Mouse (Mus musculus) MEL (cell line): ENCODE data around the gene Plin4. TPM values are rescaled to one million over a fixed set of nuclear protein-coding genes. Genes with fewer than 3 reads are reported as not detected.
A peak's percentile ranks its signal among the peaks of the same experiment; 100 is the strongest.
"Not testable (repeated sequence)": the region's sequence is repeated elsewhere in the genome, so short reads cannot be mapped to it uniquely, and the experiment has no call there.

Experiments used
- DNase-seq: peaks from one replicate; pipeline ENCODE4 v3.0.0; 2011; ENCODE audit warnings: low read depth, low spot score
- H3K27ac ChIP-seq: 2 replicates; pipeline ENCODE4 v1.5.1; 2012; ENCODE audit warnings: low read depth, mild to moderate bottlenecking, control low read depth, low read length, moderate library complexity; ENCODE audit not compliant: control insufficient read depth
- H3K27me3 ChIP-seq, 2 experiments: fragments of 150-350 bp in 1 of 2; sonication (generic) in 1 of 2; 2 replicates each; pipeline ENCODE4 v1.6.1; 2012; ENCODE audit warnings: low read length in 2 of 2, mild to moderate bottlenecking in 2 of 2, improper control_type of control experiment in 1 of 2, moderate library complexity in 1 of 2; ENCODE audit not compliant: insufficient read depth in 2 of 2, control insufficient read depth in 1 of 2
- H3K36me3 ChIP-seq, 2 experiments: 2 replicates each; pipeline ENCODE4 v1.6.1; 2012 to 2014; ENCODE audit warnings: low read length in 2 of 2, improper control_type of control experiment in 1 of 2, inconsistent platforms in 1 of 2, mild to moderate bottlenecking in 1 of 2; ENCODE audit not compliant: insufficient read depth in 2 of 2, control insufficient read depth in 1 of 2
- H3K4me1 ChIP-seq, 2 experiments: fragments of 150-350 bp in 1 of 2; sonication (generic) in 1 of 2; 2 replicates each; pipeline ENCODE4 v1.6.1; 2012; ENCODE audit warnings: low read length in 2 of 2, improper control_type of control experiment in 1 of 2, mild to moderate bottlenecking in 1 of 2; ENCODE audit not compliant: insufficient read depth in 2 of 2, control insufficient read depth in 1 of 2
- H3K4me3 ChIP-seq, 2 experiments: fragments of 150-350 bp in 1 of 2; sonication (generic) in 1 of 2; 2 replicates each; pipeline ENCODE4 v1.5.1; 2012; ENCODE audit warnings: low read depth in 2 of 2, low read length in 2 of 2, mild to moderate bottlenecking in 2 of 2, moderate library complexity in 2 of 2, control low read depth in 1 of 2, improper control_type of control experiment in 1 of 2; ENCODE audit not compliant: control insufficient read depth in 1 of 2, insufficient read depth in 1 of 2
- H3K79me2 ChIP-seq: 2 replicates; pipeline ENCODE4 v1.6.1; 2012; ENCODE audit warnings: mild to moderate bottlenecking, low read length, moderate library complexity; ENCODE audit not compliant: control insufficient read depth, poor library complexity, insufficient read depth
- H3K9ac ChIP-seq: 2 replicates; pipeline ENCODE4 v1.6.1; 2012; ENCODE audit warnings: low read depth, mild to moderate bottlenecking, control low read depth, low read length, moderate library complexity; ENCODE audit not compliant: control insufficient read depth, poor library complexity, severe bottlenecking
- H3K9me3 ChIP-seq: fragments of 150-350 bp; sonication (generic); replicated peaks from 2 replicates; pipeline ENCODE4 v1.6.1; 2012; ENCODE audit warnings: mild to moderate bottlenecking, low read length, improper control_type of control experiment, moderate library complexity; ENCODE audit not compliant: insufficient read depth
- BHLHE40 ChIP-seq: IDR thresholded peaks from 2 replicates; pipeline ENCODE4 v1.6.1; 2012; ENCODE audit warnings: low read depth, mild to moderate bottlenecking, inconsistent platforms, low read length, improper control_type of control experiment, borderline replicate concordance
- CHD1 ChIP-seq: IDR thresholded peaks from 2 replicates; pipeline ENCODE4 v1.6.1; 2012; ENCODE audit warnings: low read depth, mild to moderate bottlenecking, inconsistent platforms, low read length, improper control_type of control experiment
- CTCF ChIP-seq, 3 experiments: IDR thresholded peaks in 2 of 3; conservative IDR thresholded peaks in 1 of 3; 2 replicates each; pipeline ENCODE4 v1.5.1; 2011 to 2012; ENCODE audit warnings: low read length in 3 of 3, low read depth in 2 of 3, mild to moderate bottlenecking in 2 of 3, improper control_type of control experiment in 1 of 3, inconsistent platforms in 1 of 3, mixed read lengths in 1 of 3, moderate library complexity in 1 of 3; ENCODE audit not compliant: control insufficient read depth in 1 of 3, insufficient read depth in 1 of 3, poor library complexity in 1 of 3, severe bottlenecking in 1 of 3
- E2F4 ChIP-seq: IDR thresholded peaks from 2 replicates; pipeline ENCODE4 v1.6.1; 2011; ENCODE audit warnings: low read depth, low read length, improper control_type of control experiment, borderline replicate concordance
- ELF1 ChIP-seq: IDR thresholded peaks from 2 replicates; pipeline ENCODE4 v1.6.1; 2014; ENCODE audit warnings: low read depth, mild to moderate bottlenecking, inconsistent platforms, low read length, improper control_type of control experiment, moderate library complexity
- EP300 ChIP-seq, 2 experiments: IDR thresholded peaks; 2 replicates each; pipeline ENCODE4 v1.6.1; 2011; ENCODE audit warnings: improper control_type of control experiment in 2 of 2, low read length in 2 of 2, low read depth in 1 of 2, mild to moderate bottlenecking in 1 of 2
- ETS1 ChIP-seq: IDR thresholded peaks from 2 replicates; pipeline ENCODE4 v1.6.1; 2012; ENCODE audit warnings: low read depth, mild to moderate bottlenecking, inconsistent platforms, low read length, improper control_type of control experiment, moderate library complexity
- GATA1 ChIP-seq: IDR thresholded peaks from 2 replicates; pipeline ENCODE4 v1.6.1; 2011; ENCODE audit warnings: low read depth, low read length, improper control_type of control experiment
- HCFC1 ChIP-seq: IDR thresholded peaks from 2 replicates; pipeline ENCODE4 v1.6.1; 2012; ENCODE audit warnings: low read depth, mild to moderate bottlenecking, inconsistent platforms, low read length, improper control_type of control experiment, moderate library complexity
- JUND ChIP-seq: IDR thresholded peaks from 2 replicates; pipeline ENCODE4 v1.6.1; 2011; ENCODE audit warnings: low read depth, mild to moderate bottlenecking, improper control_type of control experiment, low read length
- MAFK ChIP-seq: IDR thresholded peaks from 2 replicates; pipeline ENCODE4 v1.6.1; 2011; ENCODE audit warnings: low read depth, mild to moderate bottlenecking, low read length, improper control_type of control experiment, borderline replicate concordance
- MXI1 ChIP-seq: IDR thresholded peaks from 2 replicates; pipeline ENCODE4 v1.6.1; 2011; ENCODE audit warnings: mild to moderate bottlenecking, low read depth, low read length, improper control_type of control experiment
- MYB ChIP-seq: IDR thresholded peaks from 2 replicates; pipeline ENCODE4 v1.6.1; 2011; ENCODE audit warnings: mild to moderate bottlenecking, low read depth, low read length, improper control_type of control experiment
- MYC ChIP-seq: IDR thresholded peaks from 2 replicates; pipeline ENCODE4 v1.6.1; 2011; ENCODE audit warnings: low read depth, mild to moderate bottlenecking, low read length, improper control_type of control experiment, moderate library complexity
- NRF1 ChIP-seq: IDR thresholded peaks from 2 replicates; pipeline ENCODE4 v1.6.1; 2014; ENCODE audit warnings: low read depth, mild to moderate bottlenecking, inconsistent platforms, low read length, improper control_type of control experiment, moderate library complexity; ENCODE audit not compliant: poor library complexity, insufficient read depth, severe bottlenecking
- POLR2AphosphoS2 ChIP-seq: IDR thresholded peaks from 2 replicates; pipeline ENCODE4 v1.6.1; 2011; ENCODE audit warnings: low read length, improper control_type of control experiment
- RAD21 ChIP-seq: IDR thresholded peaks from 2 replicates; pipeline ENCODE4 v1.6.1; 2011; ENCODE audit warnings: mild to moderate bottlenecking, low read depth, low read length, improper control_type of control experiment
- RCOR1 ChIP-seq: IDR thresholded peaks from 2 replicates; pipeline ENCODE4 v1.6.1; 2012; ENCODE audit warnings: low read depth, mild to moderate bottlenecking, inconsistent platforms, low read length, improper control_type of control experiment
- SIN3A ChIP-seq: IDR thresholded peaks from 2 replicates; pipeline ENCODE4 v1.6.1; 2012; ENCODE audit warnings: low read length, improper control_type of control experiment, inconsistent platforms
- SMC3 ChIP-seq: IDR thresholded peaks from 2 replicates; pipeline ENCODE4 v1.6.1; 2011; ENCODE audit warnings: low read depth, low read length, improper control_type of control experiment
- TBP ChIP-seq: IDR thresholded peaks from 2 replicates; pipeline ENCODE4 v1.8.0; 2011; ENCODE audit warnings: low read depth, low read length, improper control_type of control experiment
- TCF12 ChIP-seq: IDR thresholded peaks from 2 replicates; pipeline ENCODE4 v1.6.1; 2014; ENCODE audit warnings: low read depth, mild to moderate bottlenecking, inconsistent platforms, low read length, improper control_type of control experiment, moderate library complexity
- UBTF ChIP-seq: IDR thresholded peaks from 2 replicates; pipeline ENCODE4 v1.6.1; 2012; ENCODE audit warnings: low read depth, mild to moderate bottlenecking, inconsistent platforms, low read length, improper control_type of control experiment, moderate library complexity, borderline replicate concordance; ENCODE audit not compliant: insufficient read depth
- USF1 ChIP-seq: IDR thresholded peaks from 2 replicates; pipeline ENCODE4 v1.6.1; 2014; ENCODE audit warnings: low read depth, mild to moderate bottlenecking, inconsistent platforms, low read length, improper control_type of control experiment, moderate library complexity
- USF2 ChIP-seq, 2 experiments: IDR thresholded peaks; 2 replicates each; pipeline ENCODE4 v1.6.1; 2011 to 2012; ENCODE audit warnings: improper control_type of control experiment in 2 of 2, low read length in 2 of 2, borderline replicate concordance in 1 of 2, inconsistent platforms in 1 of 2, low read depth in 1 of 2, mild to moderate bottlenecking in 1 of 2; ENCODE audit not compliant: insufficient read depth in 1 of 2
- ZKSCAN1 ChIP-seq: IDR thresholded peaks from 2 replicates; pipeline ENCODE4 v1.6.1; 2012; ENCODE audit warnings: low read depth, mild to moderate bottlenecking, inconsistent platforms, low read length, improper control_type of control experiment, moderate library complexity
- ZMIZ1 ChIP-seq: IDR thresholded peaks from 2 replicates; pipeline ENCODE4 v1.6.1; 2012; ENCODE audit warnings: low read depth, mild to moderate bottlenecking, inconsistent platforms, low read length, improper control_type of control experiment, moderate library complexity
- polyA plus RNA-seq, 2 experiments: library from polyadenylated mRNA; stranded (reverse) in 1 of 2; unstranded in 1 of 2; fragments of >175 nt in 1 of 2; fragments of >200 nt in 1 of 2; gene quantifications; 2 replicates each; pipeline versions ENCODE4 v1.2.1 to v1.2.4; 2012; ENCODE audit warnings: low replicate concordance in 2 of 2, low read depth in 1 of 2; ENCODE audit not compliant: insufficient read length in 2 of 2, insufficient read depth in 1 of 2, missing spikeins in 1 of 2
- total RNA-seq: library from RNA; depleted of rRNA; stranded (reverse); fragments of 300-350 nt; gene quantifications from 2 replicates; pipeline ENCODE4 v1.2.3, GENCODE M21; 2012

The Plin4 gene
- total and polyA plus RNA-seq, 3 experiments = 0.07 to 0.08 TPM; not detected in 1

DNA sequence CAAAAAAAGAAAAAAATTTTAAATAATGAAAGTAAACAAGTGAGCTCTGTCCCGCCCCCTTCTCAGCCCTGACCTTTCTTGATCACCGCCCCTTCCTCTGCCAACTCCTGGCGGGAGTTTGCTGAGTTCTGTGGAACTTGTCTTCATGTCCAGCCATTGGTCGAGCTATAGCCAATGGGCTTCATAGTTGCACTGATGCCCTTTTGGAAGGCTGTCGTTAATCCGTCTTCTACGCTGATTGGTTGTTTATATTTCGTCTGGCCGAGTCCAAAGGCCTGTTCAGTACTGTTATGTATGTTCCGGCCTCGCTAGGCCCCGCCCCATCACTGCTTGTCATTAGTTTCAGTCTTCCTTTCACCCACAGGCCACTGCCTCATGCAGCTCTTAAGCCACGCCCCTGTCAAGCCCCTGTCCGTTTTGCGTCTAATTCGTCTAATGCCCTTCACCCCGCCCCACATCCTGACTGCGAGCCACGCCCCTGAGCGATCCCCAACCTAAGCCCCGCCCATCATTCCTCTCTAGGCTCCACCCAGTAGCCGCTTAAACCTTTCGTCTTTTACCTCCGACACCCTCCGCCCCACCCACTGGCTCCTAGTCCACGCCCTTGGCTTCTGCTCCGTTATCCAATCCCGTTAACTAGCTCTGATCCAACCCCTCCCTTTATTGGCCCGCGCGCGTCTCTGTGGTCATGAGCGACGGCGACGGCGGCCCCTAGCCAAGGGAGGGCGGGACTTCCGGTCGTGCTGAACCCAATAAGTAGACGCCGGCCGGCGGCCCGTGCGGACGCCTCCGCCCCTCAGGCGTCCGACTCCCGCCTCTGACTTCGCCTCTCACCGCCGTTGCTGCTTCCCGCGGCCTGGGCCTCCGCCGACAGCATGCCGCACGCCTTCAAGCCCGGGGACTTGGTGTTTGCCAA, 30.5 kb downstream of the Plin4 start, which contains the start of gene Hdgfl2 (continued):
- TF ChIP-seq UBTF = no peak

DNA sequence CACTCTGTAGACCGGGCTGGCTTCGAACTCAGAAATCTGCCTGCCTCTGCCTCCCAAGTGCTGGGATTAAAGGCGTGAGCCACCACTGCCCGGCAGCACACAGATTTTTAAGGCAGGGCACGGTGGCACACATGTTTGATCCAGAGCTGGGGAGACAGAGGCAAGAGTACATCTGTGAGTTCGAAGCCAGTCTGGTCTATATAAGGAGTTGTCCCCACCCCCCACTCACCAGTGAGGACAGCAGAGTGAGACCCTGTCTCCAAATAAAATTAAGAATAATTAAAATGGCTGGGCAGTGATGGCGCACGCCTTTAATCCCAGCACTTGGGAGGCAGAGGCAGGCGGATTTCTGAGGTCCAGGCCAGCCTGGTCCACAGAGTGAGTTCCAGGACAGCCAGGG, 31.2 kb downstream of the Plin4 start:
- Histone ChIP-seq H3K27ac (peak overlapping the region; percentile 10; the same call in 1 of the 2 replicates), H3K4me3 (peak overlapping the region; percentile 34 to 46), H3K4me1 (peaks cover 0 to 24% of the 10 kb centered on the region in 2 experiments; a peak in 3 of 4 replicates), H3K79me2 (peaks cover 19% of the 10 kb centered on the region), H3K9ac (peak overlapping the region; percentile 33; the same call in 1 of the 2 replicates)
- DNase-seq, H3K36me3 ChIP-seq, H3K9me3 ChIP-seq, H3K27me3 ChIP-seq: not testable (repeated sequence)

DNA sequence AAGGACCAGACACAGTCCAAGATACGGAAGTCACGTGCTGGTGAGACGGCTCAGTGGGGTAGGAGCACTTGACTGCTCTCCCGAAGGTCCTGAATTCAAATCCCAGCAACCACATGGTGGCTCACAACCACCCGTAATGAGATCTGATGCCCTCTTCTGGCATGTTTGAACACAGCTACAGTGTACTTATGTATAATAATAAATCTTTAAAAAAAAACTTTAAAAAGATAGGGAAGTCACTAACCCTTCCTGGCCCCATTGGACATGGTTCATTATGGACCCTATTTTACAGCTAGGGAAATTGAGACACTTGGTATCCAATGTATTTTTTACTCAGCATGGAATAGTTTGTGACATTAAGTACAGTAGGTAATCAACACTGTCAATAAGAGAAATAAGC, 32.1 kb downstream of the Plin4 start:
- no peak for DNase-seq
- H3K36me3 ChIP-seq = peaks cover 0 to 10% of the 10 kb centered on the region in 2 experiments; a peak in 2 of 4 replicates
- no peak overlapping the region for H3K4me3 ChIP-seq
- no peaks in the 10 kb centered on the region for H3K9me3 ChIP-seq
- no peak overlapping the region for H3K9ac ChIP-seq
- H3K27me3 ChIP-seq = no peaks in the 10 kb centered on the region
- H3K4me1 ChIP-seq = peaks cover 0 to 24% of the 10 kb centered on the region in 2 experiments; a peak in 3 of 4 replicates
- no peak overlapping the region for H3K27ac ChIP-seq
- peaks cover 19% of the 10 kb centered on the region for H3K79me2 ChIP-seq
- TF ChIP-seq ZMIZ1 (no peak), E2F4 (no peak), CHD1 (no peak), USF1 (peak; percentile 69; the same call in 1 of the 2 replicates), MXI1 (no peak), RCOR1 (no peak), USF2 (IDR thresholded peaks at IDR 0.05; ENCODE audit: borderline replicate concordance in 1 of 2, insufficient read depth in 1 of 2, low read depth in 1 of 2, low read length in 2 of 2) (no peak), MAFK (no peak), EP300 (IDR thresholded peaks at IDR 0.05; ENCODE audit: low read depth in 1 of 2, low read length in 2 of 2) (no peak), TBP (no peak), GATA1 (no peak), POLR2AphosphoS2 (no peak), SIN3A (no peak; the same call in 1 of the 2 replicates), ETS1 (no peak), NRF1 (no peak), ZKSCAN1 (no peak), BHLHE40 (peak; percentile 17; the same call in 1 of the 2 replicates), UBTF (no peak), RAD21 (no peak), CTCF (IDR thresholded peaks at IDR 0.05 in 2 of 3, conservative IDR thresholded peaks at IDR 0.05 in 1 of 3; ENCODE audit: control insufficient read depth in 1 of 3, insufficient read depth in 1 of 3, low read depth in 2 of 3, low read length in 3 of 3, poor library complexity in 1 of 3, severe bottlenecking in 1 of 3) (peak in 1 of 3 experiments; percentile 27; a peak in 1 of 6 replicates), TCF12 (no peak), MYC (0 out of 2 replicates have a peak, but pooled peaks have one; percentile 22), MYB (no peak), SMC3 (no peak), JUND (no peak), HCFC1 (no peak), ELF1 (no peak)
